Mouse (Mus musculus) MEL (cell line): ENCODE measurements around the gene Csdc2.

Experiments
- CTCF ChIP-seq, 3 experiments: IDR thresholded peaks in 2 of 3; conservative IDR thresholded peaks in 1 of 3; 2 replicates each; pipeline ENCODE4 v1.5.1; 2011 to 2012; ENCODE audit warnings: low read length in 3 of 3, low read depth in 2 of 3, mild to moderate bottlenecking in 2 of 3, improper control_type of control experiment in 1 of 3, inconsistent platforms in 1 of 3, mixed read lengths in 1 of 3, moderate library complexity in 1 of 3; ENCODE audit not compliant: control insufficient read depth in 1 of 3, insufficient read depth in 1 of 3, poor library complexity in 1 of 3, severe bottlenecking in 1 of 3
- EP300 ChIP-seq, 2 experiments: IDR thresholded peaks; 2 replicates each; pipeline ENCODE4 v1.6.1; 2011; ENCODE audit warnings: improper control_type of control experiment in 2 of 2, low read length in 2 of 2, low read depth in 1 of 2, mild to moderate bottlenecking in 1 of 2
- GATA1 ChIP-seq: IDR thresholded peaks from 2 replicates; pipeline ENCODE4 v1.6.1; 2011; ENCODE audit warnings: low read depth, low read length, improper control_type of control experiment
- JUND ChIP-seq: IDR thresholded peaks from 2 replicates; pipeline ENCODE4 v1.6.1; 2011; ENCODE audit warnings: low read depth, mild to moderate bottlenecking, improper control_type of control experiment, low read length
- MAX ChIP-seq: IDR thresholded peaks from 2 replicates; pipeline ENCODE4 v1.6.1; 2011; ENCODE audit warnings: low read length, improper control_type of control experiment
- MYB ChIP-seq: IDR thresholded peaks from 2 replicates; pipeline ENCODE4 v1.6.1; 2011; ENCODE audit warnings: mild to moderate bottlenecking, low read depth, low read length, improper control_type of control experiment
- NRF1 ChIP-seq: IDR thresholded peaks from 2 replicates; pipeline ENCODE4 v1.6.1; 2014; ENCODE audit warnings: low read depth, mild to moderate bottlenecking, inconsistent platforms, low read length, improper control_type of control experiment, moderate library complexity; ENCODE audit not compliant: poor library complexity, insufficient read depth, severe bottlenecking
- POLR2AphosphoS2 ChIP-seq: IDR thresholded peaks from 2 replicates; pipeline ENCODE4 v1.6.1; 2011; ENCODE audit warnings: low read length, improper control_type of control experiment
- RAD21 ChIP-seq: IDR thresholded peaks from 2 replicates; pipeline ENCODE4 v1.6.1; 2011; ENCODE audit warnings: mild to moderate bottlenecking, low read depth, low read length, improper control_type of control experiment
- RCOR1 ChIP-seq: IDR thresholded peaks from 2 replicates; pipeline ENCODE4 v1.6.1; 2012; ENCODE audit warnings: low read depth, mild to moderate bottlenecking, inconsistent platforms, low read length, improper control_type of control experiment
- SIN3A ChIP-seq: IDR thresholded peaks from 2 replicates; pipeline ENCODE4 v1.6.1; 2012; ENCODE audit warnings: low read length, improper control_type of control experiment, inconsistent platforms
- UBTF ChIP-seq: IDR thresholded peaks from 2 replicates; pipeline ENCODE4 v1.6.1; 2012; ENCODE audit warnings: low read depth, mild to moderate bottlenecking, inconsistent platforms, low read length, improper control_type of control experiment, moderate library complexity, borderline replicate concordance; ENCODE audit not compliant: insufficient read depth
- ZKSCAN1 ChIP-seq: IDR thresholded peaks from 2 replicates; pipeline ENCODE4 v1.6.1; 2012; ENCODE audit warnings: low read depth, mild to moderate bottlenecking, inconsistent platforms, low read length, improper control_type of control experiment, moderate library complexity
- ZMIZ1 ChIP-seq: IDR thresholded peaks from 2 replicates; pipeline ENCODE4 v1.6.1; 2012; ENCODE audit warnings: low read depth, mild to moderate bottlenecking, inconsistent platforms, low read length, improper control_type of control experiment, moderate library complexity

- no peak for TF ChIP-seq CTCF (IDR thresholded peaks at IDR 0.05 in 2 of 3, conservative IDR thresholded peaks at IDR 0.05 in 1 of 3; ENCODE audit: control insufficient read depth in 1 of 3, insufficient read depth in 1 of 3, low read depth in 2 of 3, low read length in 3 of 3, poor library complexity in 1 of 3, severe bottlenecking in 1 of 3)
- no peak for TF ChIP-seq ZMIZ1
- TF ChIP-seq SIN3A: no peak
- no peak for TF ChIP-seq GATA1
- no peak for TF ChIP-seq RCOR1
- no peak for TF ChIP-seq EP300 (IDR thresholded peaks at IDR 0.05; ENCODE audit: low read depth in 1 of 2, low read length in 2 of 2)
- no peak for TF ChIP-seq POLR2AphosphoS2
- TF ChIP-seq ZKSCAN1: no peak
- no peak for TF ChIP-seq UBTF
- TF ChIP-seq NRF1: no peak
- TF ChIP-seq RAD21: no peak
- no peak for TF ChIP-seq MYB
- TF ChIP-seq MAX: no peak
- TF ChIP-seq JUND: no peak
These were observed 38.8 kb upstream of the Csdc2 start for GRCm38 (mm10) chr15:81897607-81898285.
